Mouse (Mus musculus) small intestine, adult 2 months (tissue): ENCODE results near the gene Npepps.

Experiments used
- CTCF ChIP-seq: fragments of 200-500 bp; IDR thresholded peaks from 2 replicates; pipeline ENCODE4 v1.5.1; 2012; ENCODE audit warnings: low read depth, mild to moderate bottlenecking, control low read depth, inconsistent platforms, low read length, moderate library complexity, mixed read lengths; ENCODE audit not compliant: insufficient replicate concordance, insufficient read length; ENCODE audit errors: extremely low read depth
- POLR2A ChIP-seq: fragments of 200-500 bp; IDR thresholded peaks from 2 replicates; pipeline ENCODE4 v1.6.1; 2012; ENCODE audit warnings: low read depth, mild to moderate bottlenecking, control low read depth, inconsistent platforms, low read length, moderate library complexity

- TF ChIP-seq CTCF = no peak
- no peak for TF ChIP-seq POLR2A
Measured at GRCm38 (mm10) chr11:97301406-97301805, 21.0 kb upstream of the Npepps start.
